Mouse (Mus musculus) E14TG2a.4 (cell line): Measurements from ENCODE around the gene Eva1c.

Source experiments
- H3K27me3 ChIP-seq: 2 replicates; pipeline ENCODE4 v1.6.1; 2014; ENCODE audit warnings: low read length, control low read depth; ENCODE audit not compliant: insufficient read depth
- H3K36me3 ChIP-seq: 2 replicates; pipeline ENCODE4 v1.6.1; 2014; ENCODE audit warnings: low read length, control low read depth; ENCODE audit not compliant: insufficient read depth
- H3K4me1 ChIP-seq: replicated peaks from 2 replicates; pipeline ENCODE4 v1.6.1; 2014; ENCODE audit warnings: low read depth, low read length, control low read depth
- H3K4me3 ChIP-seq: replicated peaks from 2 replicates; pipeline ENCODE4 v1.5.1; 2014; ENCODE audit warnings: mild to moderate bottlenecking, low read length
- H3K9me3 ChIP-seq: 2 replicates; pipeline ENCODE4 v1.6.1; 2014; ENCODE audit warnings: low read length, control low read depth
- CTCF ChIP-seq: conservative IDR thresholded peaks from 2 replicates; pipeline ENCODE4 v1.5.1; 2014; ENCODE audit warnings: low read length
- NANOG ChIP-seq: IDR thresholded peaks from 2 replicates; pipeline ENCODE4 v1.6.1; 2014; ENCODE audit warnings: borderline replicate concordance, low read length, mixed read lengths
- POU5F1 ChIP-seq: IDR thresholded peaks from 2 replicates; pipeline ENCODE4 v1.6.1; 2014; ENCODE audit warnings: low read length, borderline replicate concordance

Gene Eva1c

GRCm38 (mm10) chr16:90864693-90865092 is 38.2 kb downstream of the Eva1c start:
- Histone ChIP-seq H3K4me1 (peaks cover 25% of the 10 kb centered on the region), H3K9me3 (no peaks in the 10 kb centered on the region), H3K27me3 (peaks cover 12% of the 10 kb centered on the region), H3K36me3 (no peaks in the 10 kb centered on the region), H3K4me3 (no peak overlapping the region)
- TF ChIP-seq CTCF (no peak), POU5F1 (no peak), NANOG (no peak)

- Histone ChIP-seq H3K9me3 (no peaks in the 10 kb centered on the region), H3K36me3 (no peaks in the 10 kb centered on the region), H3K27me3 (peaks cover 12% of the 10 kb centered on the region), H3K4me3 (no peak overlapping the region), H3K4me1 (peaks cover 28% of the 10 kb centered on the region)
- TF ChIP-seq CTCF: no peak
- no peak for TF ChIP-seq NANOG
- TF ChIP-seq POU5F1: no peak
Observed at GRCm38 (mm10) chr16:90865652-90866051, 39.1 kb downstream of the Eva1c start.

- no peaks in the 10 kb centered on the region for H3K9me3 ChIP-seq
- peaks cover 28% of the 10 kb centered on the region for H3K4me1 ChIP-seq
- H3K4me3 ChIP-seq: no peak overlapping the region
- peaks cover 18% of the 10 kb centered on the region for H3K27me3 ChIP-seq
- no peaks in the 10 kb centered on the region for H3K36me3 ChIP-seq
- TF ChIP-seq NANOG (no peak), CTCF (no peak), POU5F1 (no peak)
Observed at GRCm38 (mm10) chr16:90868129-90868528, 41.6 kb downstream of the Eva1c start.

GRCm38 (mm10) chr16:90869361-90869760 is 42.8 kb downstream of the Eva1c start:
- Histone ChIP-seq H3K27me3 (peaks cover 18% of the 10 kb centered on the region), H3K4me3 (no peak overlapping the region), H3K9me3 (no peaks in the 10 kb centered on the region), H3K36me3 (no peaks in the 10 kb centered on the region), H3K4me1 (peaks cover 28% of the 10 kb centered on the region)
- TF ChIP-seq CTCF: no peak
- TF ChIP-seq POU5F1: no peak
- no peak for TF ChIP-seq NANOG

- Histone ChIP-seq H3K4me3 (no peak overlapping the region), H3K9me3 (peaks cover 16% of the 10 kb centered on the region), H3K27me3 (peaks cover 6% of the 10 kb centered on the region; the same call in 1 of the 2 replicates), H3K4me1 (peaks cover 21% of the 10 kb centered on the region), H3K36me3 (no peaks in the 10 kb centered on the region)
- TF ChIP-seq POU5F1 (no peak), CTCF (no peak), NANOG (no peak)
Observed at GRCm38 (mm10) chr16:90872936-90873335, 46.4 kb downstream of the Eva1c start.

GRCm38 (mm10) chr16:90874536-90874935 is 48.0 kb downstream of the Eva1c start:
- Histone ChIP-seq H3K36me3 (no peaks in the 10 kb centered on the region), H3K4me3 (no peak overlapping the region), H3K4me1 (peaks cover 17% of the 10 kb centered on the region), H3K27me3 (peaks cover 6% of the 10 kb centered on the region; the same call in 1 of the 2 replicates), H3K9me3 (peaks cover 16% of the 10 kb centered on the region)
- no peak for TF ChIP-seq CTCF
- TF ChIP-seq POU5F1: no peak
- TF ChIP-seq NANOG: no peak

- Histone ChIP-seq H3K27me3 (peaks cover 6% of the 10 kb centered on the region), H3K9me3 (peaks cover 16% of the 10 kb centered on the region), H3K36me3 (no peaks in the 10 kb centered on the region), H3K4me1 (peaks cover 12% of the 10 kb centered on the region), H3K4me3 (no peak overlapping the region)
- TF ChIP-seq NANOG (no peak), CTCF (no peak), POU5F1 (no peak)
Observed at GRCm38 (mm10) chr16:90878135-90878860, 51.8 kb downstream of the Eva1c start.

GRCm38 (mm10) chr16:90882501-90882977 is 56.0 kb downstream of the Eva1c start:
- Histone ChIP-seq H3K4me3 (no peak overlapping the region), H3K4me1 (peaks cover 17% of the 10 kb centered on the region), H3K27me3 (peaks cover 9% of the 10 kb centered on the region), H3K36me3 (no peaks in the 10 kb centered on the region), H3K9me3 (no peaks in the 10 kb centered on the region)
- no peak for TF ChIP-seq CTCF
- TF ChIP-seq POU5F1: no peak
- no peak for TF ChIP-seq NANOG

- TF ChIP-seq NANOG: no peak
- TF ChIP-seq POU5F1: no peak
- TF ChIP-seq CTCF: no peak
- H3K9me3 ChIP-seq: no peaks in the 10 kb centered on the region
- peaks cover 12% of the 10 kb centered on the region for H3K27me3 ChIP-seq
- H3K4me1 ChIP-seq: 0 out of 2 replicates have a peak, but pooled peaks cover 5% of the 10 kb centered on the region
- no peak overlapping the region for H3K4me3 ChIP-seq
- no peaks in the 10 kb centered on the region for H3K36me3 ChIP-seq
Observed at GRCm38 (mm10) chr16:90885351-90885750, 58.8 kb downstream of the Eva1c start.
